11 mouse cellular contexts compared by ENCODE assay signal in genomic region chr13:113949708-113950107, GRCm38 (mm10).
DNase-seq lines count a peak whose midpoint lies in the region; ATAC-seq and TF ChIP-seq lines count a peak whose summit lies in the region.
"Had no signal": no experiment of that assay in that cellular context is flagged by ENCODE, and none has a peak within 500 bp of the region (broad histone marks: within the 10 kb centered on the region; RNA-seq: fewer than 3 reads in every experiment).

No protein-coding gene starts in this region.

- no peaks in the 10 kb centered on the region for H3K9me3 ChIP-seq in liver, embryonic 15.5 days (replicated peaks)
- H3K9me3 ChIP-seq in liver, embryonic 11.5 days (ENCODE audit: control insufficient read depth, low read length) = no peaks in the 10 kb centered on the region
- H3K9me3 ChIP-seq in intestine, embryonic 16.5 days (ENCODE audit: control insufficient read depth, low read length) = no peaks in the 10 kb centered on the region
- H3K9me3 ChIP-seq: embryonic facial prominence, embryonic 15.5 days; midbrain, embryonic 13.5 days had no signal

- no peak overlapping the region for H3K27ac ChIP-seq in liver, embryonic 15.5 days (replicated peaks)
- H3K27ac ChIP-seq in liver, embryonic 11.5 days (ENCODE audit: low read depth, low read length) = no peak overlapping the region
- peak overlapping the region; percentile 62 for H3K27ac ChIP-seq in gastrocnemius, adult 2 months
- H3K27ac ChIP-seq in intestine, embryonic 16.5 days (ENCODE audit: low read length) = peak overlapping the region; percentile 48
- H3K27ac ChIP-seq in layer of hippocampus, adult 2 months = no peak overlapping the region
- H3K27ac ChIP-seq: embryonic facial prominence, embryonic 15.5 days; midbrain, embryonic 13.5 days had no signal

- H3K9ac ChIP-seq in liver, embryonic 15.5 days = no peak overlapping the region
- no peak overlapping the region for H3K9ac ChIP-seq in liver, embryonic 11.5 days (ENCODE audit: low read depth, low read length)
- H3K9ac ChIP-seq in intestine, embryonic 16.5 days (ENCODE audit: low read depth, low read length) = no peak overlapping the region
- H3K9ac ChIP-seq: embryonic facial prominence, embryonic 15.5 days; midbrain, embryonic 13.5 days had no signal

- peak; percentile 42 for ATAC-seq in liver, embryonic 15.5 days (ENCODE audit: insufficient read depth)
- ATAC-seq in liver, embryonic 11.5 days (replicated peaks; ENCODE audit: low FRiP score) = no peak
- no peak for ATAC-seq in intestine, embryonic 16.5 days
- ATAC-seq in megakaryocyte, adult 5-6 weeks (ENCODE audit: poor library complexity, severe bottlenecking) = peak; percentile 62
- ATAC-seq: midbrain, embryonic 13.5 days had no signal

- no peak overlapping the region for H3K4me2 ChIP-seq in liver, embryonic 15.5 days
- H3K4me2 ChIP-seq in liver, embryonic 11.5 days = no peak overlapping the region
- H3K4me2 ChIP-seq in intestine, embryonic 16.5 days (ENCODE audit: low read depth, low read length) = no peak overlapping the region
- H3K4me2 ChIP-seq: embryonic facial prominence, embryonic 15.5 days; midbrain, embryonic 13.5 days had no signal

- H3K4me3 ChIP-seq in liver, embryonic 15.5 days (replicated peaks) = no peak overlapping the region
- no peak overlapping the region for H3K4me3 ChIP-seq in liver, embryonic 11.5 days (ENCODE audit: low read depth, low read length)
- no peak overlapping the region for H3K4me3 ChIP-seq in gastrocnemius, adult 2 months
- no peak overlapping the region for H3K4me3 ChIP-seq in intestine, embryonic 16.5 days (ENCODE audit: low read length)
- no peak overlapping the region for H3K4me3 ChIP-seq in layer of hippocampus, adult 2 months
- H3K4me3 ChIP-seq: embryonic facial prominence, embryonic 15.5 days; midbrain, embryonic 13.5 days had no signal

- no peaks in the 10 kb centered on the region for H3K36me3 ChIP-seq in liver, embryonic 15.5 days (replicated peaks)
- no peaks in the 10 kb centered on the region for H3K36me3 ChIP-seq in liver, embryonic 11.5 days (ENCODE audit: control insufficient read depth, insufficient read depth, low read length)
- no peaks in the 10 kb centered on the region for H3K36me3 ChIP-seq in intestine, embryonic 16.5 days (ENCODE audit: control insufficient read depth, insufficient read depth, low read length)
- H3K36me3 ChIP-seq: embryonic facial prominence, embryonic 15.5 days; midbrain, embryonic 13.5 days had no signal

- DNase-seq in liver, embryonic 11.5 days (ENCODE audit: low spot score) = no peak
- DNase-seq in gastrocnemius, adult 2 months = peak; percentile 70
- no peak for DNase-seq in layer of hippocampus, adult 2 months (ENCODE audit: low spot score in 2 of 2)
- DNase-seq in spleen, adult 12 weeks (ENCODE audit: low spot score) = no peak
- no peak for DNase-seq in urinary bladder, postnatal 14 days (ENCODE audit: low spot score)
- DNase-seq: right cerebral cortex, postnatal 14 days had no signal

- H3K27me3 ChIP-seq in liver, embryonic 15.5 days = no peaks in the 10 kb centered on the region
- H3K27me3 ChIP-seq in liver, embryonic 11.5 days (replicated peaks; ENCODE audit: control insufficient read depth, insufficient read depth, low read length) = no peaks in the 10 kb centered on the region
- H3K27me3 ChIP-seq in intestine, embryonic 16.5 days (replicated peaks; ENCODE audit: control insufficient read depth, insufficient read depth, low read length) = no peaks in the 10 kb centered on the region
- H3K27me3 ChIP-seq: embryonic facial prominence, embryonic 15.5 days; midbrain, embryonic 13.5 days had no signal

- H3K4me1 ChIP-seq in liver, embryonic 15.5 days (replicated peaks) = no peaks in the 10 kb centered on the region
- no peaks in the 10 kb centered on the region for H3K4me1 ChIP-seq in liver, embryonic 11.5 days (replicated peaks; ENCODE audit: control insufficient read depth, insufficient read depth, low read length)
- H3K4me1 ChIP-seq in intestine, embryonic 16.5 days (ENCODE audit: control insufficient read depth, insufficient read depth, low read length) = peaks cover 9% of the 10 kb centered on the region
- H3K4me1 ChIP-seq: embryonic facial prominence, embryonic 15.5 days had no signal

- WGBS in liver, embryonic 15.5 days (ENCODE audit: insufficient replicate concordance) = 65% methylated on average over 5 of the region's 5 CpGs
- 75% methylated on average over 5 of the region's 5 CpGs for WGBS in liver, embryonic 11.5 days
- 63% methylated on average over 5 of the region's 5 CpGs for WGBS in intestine, embryonic 16.5 days

- no peak for TF ChIP-seq CTCF in gastrocnemius, adult 2 months (IDR thresholded peaks at IDR 0.05)
- TF ChIP-seq CTCF in layer of hippocampus, adult 2 months (conservative IDR thresholded peaks at IDR 0.05) = no peak

- intact Hi-C loops in gastrocnemius, adult 2 months (cut with DNase I) = no loop called here

Comparison
In these comparisons a context has a peak if more than half of its experiments do, and no peak if none do; other contexts are left out.
1. ATAC-seq: peak in liver, embryonic 15.5 days (single experiment) and megakaryocyte, adult 5-6 weeks (single experiment); none in liver, embryonic 11.5 days (single experiment) and intestine, embryonic 16.5 days (single experiment).
2. H3K27ac ChIP-seq: peak in gastrocnemius, adult 2 months (single experiment) and intestine, embryonic 16.5 days (single experiment); none in liver, embryonic 15.5 days (single experiment), liver, embryonic 11.5 days (single experiment) and layer of hippocampus, adult 2 months (single experiment).